Mouse (Mus musculus): Measurements from ENCODE around the gene Mier2. TPM values are rescaled to one million over a fixed set of nuclear protein-coding genes. Genes with fewer than 3 reads are reported as not detected.

Gene Mier2
- polyA plus RNA-seq, 1 experiment from 2014 or later = 53.5 TPM

DNA sequence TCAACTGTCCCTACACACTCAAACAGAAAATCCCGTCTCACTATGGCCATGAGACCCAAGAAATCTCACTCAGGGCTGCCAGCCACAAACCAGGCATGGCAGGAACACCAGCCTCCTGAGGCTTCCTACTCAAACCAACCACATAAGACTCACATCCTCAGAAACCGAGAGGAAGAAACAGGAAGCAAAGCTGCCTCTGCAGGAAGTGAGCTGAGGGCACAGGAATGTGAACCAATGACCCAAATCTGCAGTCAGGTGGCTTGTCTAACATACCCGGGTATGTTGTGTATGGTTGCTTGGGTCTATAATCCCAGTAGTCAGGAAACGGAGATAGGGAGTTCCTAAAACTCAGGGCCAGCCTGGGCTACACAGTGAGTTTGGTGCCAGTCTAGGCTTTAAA is 16.1 kb downstream of the Mier2 start:
- 84% methylated on average over 4 of the region's 4 CpGs for WGBS
- no peak overlapping the region for H3K4me3 ChIP-seq (replicated peaks; ENCODE audit: low read length)
- ATAC-seq (ENCODE audit: low FRiP score) = no peak
- H3K9ac ChIP-seq = no peak overlapping the region
- H3K27me3 ChIP-seq (ENCODE audit: control insufficient read depth, insufficient read depth, low read length) = 0 out of 2 replicates have a peak, but pooled peaks cover 4% of the 10 kb centered on the region
- H3K9me3 ChIP-seq (ENCODE audit: control insufficient read depth, low read length) = no peaks in the 10 kb centered on the region
- peaks cover 2% of the 10 kb centered on the region; the same call in 1 of the 2 replicates for H3K4me1 ChIP-seq (replicated peaks; ENCODE audit: control insufficient read depth, insufficient read depth, low read length)
- H3K4me2 ChIP-seq (replicated peaks) = no peak overlapping the region
- H3K36me3 ChIP-seq (replicated peaks; ENCODE audit: control insufficient read depth, insufficient read depth) = peaks cover 62% of the 10 kb centered on the region
- no peak for DNase-seq (ENCODE audit: low spot score)
- no peak overlapping the region for H3K27ac ChIP-seq

DNA sequence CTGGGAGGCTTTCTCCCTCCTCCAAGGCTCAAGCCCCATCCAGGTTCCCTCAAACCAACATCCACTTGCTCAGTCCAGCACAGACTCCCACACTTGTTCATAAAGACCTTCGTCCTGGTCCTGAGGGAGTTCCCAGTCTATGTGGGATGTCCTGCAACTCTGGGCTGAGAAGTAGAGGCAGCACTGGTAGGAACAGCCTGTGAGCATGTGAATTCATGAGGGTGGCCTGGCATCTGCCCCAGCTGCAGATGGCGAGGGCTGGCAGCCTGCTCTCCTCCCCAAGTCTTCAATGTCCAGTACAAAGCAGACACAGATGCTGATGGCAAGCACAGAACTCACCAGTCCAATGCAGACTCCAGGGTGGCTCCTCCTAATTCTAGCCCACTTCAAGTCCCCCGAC is 16.7 kb downstream of the Mier2 start:
- ATAC-seq (ENCODE audit: low FRiP score) (no peak), DNase-seq (ENCODE audit: low spot score) (no peak)
- Histone ChIP-seq H3K27ac (no peak overlapping the region), H3K4me1 (replicated peaks; ENCODE audit: control insufficient read depth, insufficient read depth, low read length) (peaks cover 5% of the 10 kb centered on the region), H3K9me3 (ENCODE audit: control insufficient read depth, low read length) (no peaks in the 10 kb centered on the region), H3K4me2 (replicated peaks) (no peak overlapping the region), H3K27me3 (ENCODE audit: control insufficient read depth, insufficient read depth, low read length) (0 out of 2 replicates have a peak, but pooled peaks cover 4% of the 10 kb centered on the region), H3K4me3 (replicated peaks; ENCODE audit: low read length) (no peak overlapping the region), H3K36me3 (replicated peaks; ENCODE audit: control insufficient read depth, insufficient read depth) (peaks cover 56% of the 10 kb centered on the region), H3K9ac (no peak overlapping the region)
- 87% methylated on average over 3 of the region's 3 CpGs for WGBS

DNA sequence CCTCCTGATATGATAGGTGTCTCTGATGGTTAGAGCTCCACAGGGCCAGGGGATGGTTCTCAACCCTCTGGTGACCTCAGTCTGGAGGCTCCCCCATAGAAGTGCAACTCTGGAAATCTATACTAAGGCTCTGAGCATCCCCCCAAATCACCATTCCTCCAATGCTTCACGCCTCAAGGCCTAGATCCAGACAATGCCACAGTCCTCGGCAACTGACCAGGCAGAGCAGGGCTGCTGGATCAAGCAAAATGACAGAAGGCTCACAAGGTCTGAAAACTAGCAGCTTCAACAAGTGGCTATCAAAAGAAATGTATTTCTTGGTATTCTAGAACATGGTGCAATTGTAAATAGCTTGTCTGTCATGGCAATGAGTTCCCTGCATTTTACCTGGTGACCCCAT is 17.2 kb downstream of the Mier2 start:
- DNase-seq (ENCODE audit: low spot score) (no peak), ATAC-seq (ENCODE audit: low FRiP score) (no peak)
- Histone ChIP-seq H3K4me1 (replicated peaks; ENCODE audit: control insufficient read depth, insufficient read depth, low read length) (peaks cover 5% of the 10 kb centered on the region), H3K9ac (no peak overlapping the region), H3K27me3 (ENCODE audit: control insufficient read depth, insufficient read depth, low read length) (0 out of 2 replicates have a peak, but pooled peaks cover 4% of the 10 kb centered on the region), H3K27ac (no peak overlapping the region), H3K4me3 (replicated peaks; ENCODE audit: low read length) (no peak overlapping the region), H3K36me3 (replicated peaks; ENCODE audit: control insufficient read depth, insufficient read depth) (peaks cover 51% of the 10 kb centered on the region), H3K9me3 (ENCODE audit: control insufficient read depth, low read length) (no peaks in the 10 kb centered on the region), H3K4me2 (replicated peaks) (no peak overlapping the region)
- 86% methylated on average over 2 of the region's 2 CpGs for WGBS

DNA sequence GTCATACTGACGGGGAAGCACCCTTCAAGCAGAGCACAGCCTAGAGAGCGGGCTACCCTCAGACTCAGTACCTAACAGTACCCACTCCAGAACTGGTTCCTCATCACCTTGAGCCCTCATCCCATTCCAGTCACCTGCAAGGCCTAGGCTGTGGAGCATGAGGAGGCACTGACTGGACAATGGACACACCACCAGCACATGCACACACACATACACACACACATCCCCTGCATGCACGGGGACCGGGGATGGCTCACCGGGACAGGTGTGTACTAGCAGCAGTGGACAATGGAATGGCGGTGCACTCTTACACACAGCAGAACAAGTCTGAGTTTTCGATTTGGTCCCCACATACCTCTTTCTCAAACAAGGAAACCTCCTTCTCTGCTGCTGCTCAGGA is 17.7 kb downstream of the Mier2 start:
- Histone ChIP-seq H3K27me3 (ENCODE audit: control insufficient read depth, insufficient read depth, low read length) (0 out of 2 replicates have a peak, but pooled peaks cover 4% of the 10 kb centered on the region), H3K9me3 (ENCODE audit: control insufficient read depth, low read length) (no peaks in the 10 kb centered on the region), H3K9ac (no peak overlapping the region), H3K4me1 (replicated peaks; ENCODE audit: control insufficient read depth, insufficient read depth, low read length) (peaks cover 5% of the 10 kb centered on the region), H3K4me2 (replicated peaks) (no peak overlapping the region), H3K4me3 (replicated peaks; ENCODE audit: low read length) (no peak overlapping the region), H3K36me3 (replicated peaks; ENCODE audit: control insufficient read depth, insufficient read depth) (peaks cover 46% of the 10 kb centered on the region), H3K27ac (no peak overlapping the region)
- no peak for ATAC-seq (ENCODE audit: low FRiP score)
- WGBS = 91% methylated on average over 7 of the region's 7 CpGs
- DNase-seq (ENCODE audit: low spot score) = no peak

DNA sequence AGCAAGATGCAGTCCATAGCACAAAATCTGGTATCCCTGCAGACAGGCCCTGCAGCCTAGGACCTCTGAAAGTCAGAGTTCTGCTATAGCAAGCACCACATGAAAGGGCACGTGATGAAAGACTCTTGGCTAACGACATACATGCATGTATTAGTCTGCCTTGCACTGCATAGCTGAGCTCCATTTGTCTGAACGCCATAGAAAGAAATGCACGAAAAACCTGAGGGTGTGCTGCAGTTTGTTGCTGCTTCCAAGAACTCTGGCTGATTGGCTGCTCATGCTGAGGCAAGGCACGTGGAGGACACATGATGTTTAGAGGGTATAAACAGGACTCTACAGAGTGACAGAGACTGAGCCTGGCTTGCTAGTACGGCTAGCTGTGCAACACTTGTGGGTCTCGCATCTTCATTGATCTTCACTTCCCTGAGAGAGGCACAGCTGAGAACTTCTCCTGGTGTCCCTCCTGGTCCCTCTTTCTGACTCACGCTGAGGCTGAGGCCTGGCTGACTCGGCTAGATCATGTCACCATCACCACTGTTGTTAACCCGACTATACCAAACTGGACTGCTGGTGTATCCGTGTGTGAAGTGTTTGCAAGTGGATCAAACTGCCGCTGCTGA is 18.4 kb downstream of the Mier2 start:
- no peak overlapping the region for H3K9ac ChIP-seq
- H3K36me3 ChIP-seq (replicated peaks; ENCODE audit: control insufficient read depth, insufficient read depth) = peaks cover 39% of the 10 kb centered on the region
- no peaks in the 10 kb centered on the region for H3K9me3 ChIP-seq (ENCODE audit: control insufficient read depth, low read length)
- H3K4me1 ChIP-seq (replicated peaks; ENCODE audit: control insufficient read depth, insufficient read depth, low read length) = peaks cover 5% of the 10 kb centered on the region
- 0 out of 2 replicates have a peak, but pooled peaks cover 4% of the 10 kb centered on the region for H3K27me3 ChIP-seq (ENCODE audit: control insufficient read depth, insufficient read depth, low read length)
- ATAC-seq (ENCODE audit: low FRiP score) (no peak), DNase-seq (ENCODE audit: low spot score) (no peak)
- H3K4me2 ChIP-seq (replicated peaks) = no peak overlapping the region
- H3K4me3 ChIP-seq (replicated peaks; ENCODE audit: low read length) = no peak overlapping the region
- H3K27ac ChIP-seq = no peak overlapping the region
- 83% methylated on average over 12 of the region's 12 CpGs for WGBS

DNA sequence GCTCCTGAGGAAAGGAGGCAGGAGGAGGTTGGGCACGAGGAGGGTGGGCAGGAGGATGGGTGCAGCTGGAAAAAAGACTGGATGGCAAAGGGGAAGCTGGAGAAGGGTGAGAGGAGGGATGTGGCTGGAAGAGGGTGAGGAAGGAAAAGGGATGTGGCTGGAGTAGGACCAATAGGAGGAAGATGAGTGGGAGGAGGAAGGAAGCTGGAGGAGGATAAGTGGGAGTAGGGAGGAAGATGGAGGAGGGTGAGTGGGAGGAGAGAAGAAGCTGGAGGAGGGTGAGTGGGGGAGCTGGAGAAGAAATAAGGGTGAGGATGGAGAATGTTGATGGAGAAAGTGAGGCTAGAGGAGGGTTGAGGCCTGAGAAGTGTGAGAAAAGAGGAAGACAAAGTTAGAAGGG is 19.6 kb downstream of the Mier2 start:
- no peaks in the 10 kb centered on the region for H3K9me3 ChIP-seq (ENCODE audit: control insufficient read depth, low read length)
- no peak overlapping the region for H3K4me3 ChIP-seq (replicated peaks; ENCODE audit: low read length)
- no peak overlapping the region for H3K4me2 ChIP-seq (replicated peaks)
- WGBS = 76% methylated on average over 1 of the region's 1 CpGs
- H3K27me3 ChIP-seq (ENCODE audit: control insufficient read depth, insufficient read depth, low read length) = 0 out of 2 replicates have a peak, but pooled peaks cover 4% of the 10 kb centered on the region
- peaks cover 5% of the 10 kb centered on the region for H3K4me1 ChIP-seq (replicated peaks; ENCODE audit: control insufficient read depth, insufficient read depth, low read length)
- ATAC-seq (ENCODE audit: low FRiP score) (no peak), DNase-seq (ENCODE audit: low spot score) (no peak)
- no peak overlapping the region for H3K27ac ChIP-seq
- no peak overlapping the region for H3K9ac ChIP-seq
- H3K36me3 ChIP-seq (replicated peaks; ENCODE audit: control insufficient read depth, insufficient read depth) = peaks cover 27% of the 10 kb centered on the region

DNA sequence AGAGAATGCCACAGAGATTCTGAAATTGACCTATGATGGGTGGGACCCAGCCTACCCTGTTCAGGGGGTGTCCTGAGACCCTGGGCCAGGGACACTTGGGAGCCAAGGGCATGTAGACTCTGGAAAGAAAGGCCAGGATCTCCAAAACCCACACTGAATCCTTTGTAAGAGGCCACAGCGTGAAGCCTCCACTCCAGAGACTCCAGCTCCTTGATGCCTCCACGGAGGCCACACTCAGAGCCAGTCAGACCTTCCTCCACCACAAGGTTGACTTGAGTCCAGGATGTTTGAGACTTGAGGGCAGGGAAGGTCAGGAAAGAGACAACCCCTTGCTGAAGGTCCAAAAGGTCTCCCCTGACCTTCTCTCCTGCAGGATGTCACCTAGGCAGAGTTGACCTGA is 20.6 kb downstream of the Mier2 start:
- H3K27me3 ChIP-seq (ENCODE audit: control insufficient read depth, insufficient read depth, low read length) = 0 out of 2 replicates have a peak, but pooled peaks cover 4% of the 10 kb centered on the region
- H3K9ac ChIP-seq = no peak overlapping the region
- H3K4me2 ChIP-seq (replicated peaks) = no peak overlapping the region
- peaks cover 5% of the 10 kb centered on the region for H3K4me1 ChIP-seq (replicated peaks; ENCODE audit: control insufficient read depth, insufficient read depth, low read length)
- 68% methylated on average over 2 of the region's 2 CpGs for WGBS
- no peak overlapping the region for H3K4me3 ChIP-seq (replicated peaks; ENCODE audit: low read length)
- no peaks in the 10 kb centered on the region for H3K9me3 ChIP-seq (ENCODE audit: control insufficient read depth, low read length)
- H3K27ac ChIP-seq = no peak overlapping the region
- no peak; the same call in 1 of the 2 replicates for ATAC-seq (ENCODE audit: low FRiP score)
- DNase-seq (ENCODE audit: low spot score) = no peak
- peaks cover 17% of the 10 kb centered on the region for H3K36me3 ChIP-seq (replicated peaks; ENCODE audit: control insufficient read depth, insufficient read depth)

DNA sequence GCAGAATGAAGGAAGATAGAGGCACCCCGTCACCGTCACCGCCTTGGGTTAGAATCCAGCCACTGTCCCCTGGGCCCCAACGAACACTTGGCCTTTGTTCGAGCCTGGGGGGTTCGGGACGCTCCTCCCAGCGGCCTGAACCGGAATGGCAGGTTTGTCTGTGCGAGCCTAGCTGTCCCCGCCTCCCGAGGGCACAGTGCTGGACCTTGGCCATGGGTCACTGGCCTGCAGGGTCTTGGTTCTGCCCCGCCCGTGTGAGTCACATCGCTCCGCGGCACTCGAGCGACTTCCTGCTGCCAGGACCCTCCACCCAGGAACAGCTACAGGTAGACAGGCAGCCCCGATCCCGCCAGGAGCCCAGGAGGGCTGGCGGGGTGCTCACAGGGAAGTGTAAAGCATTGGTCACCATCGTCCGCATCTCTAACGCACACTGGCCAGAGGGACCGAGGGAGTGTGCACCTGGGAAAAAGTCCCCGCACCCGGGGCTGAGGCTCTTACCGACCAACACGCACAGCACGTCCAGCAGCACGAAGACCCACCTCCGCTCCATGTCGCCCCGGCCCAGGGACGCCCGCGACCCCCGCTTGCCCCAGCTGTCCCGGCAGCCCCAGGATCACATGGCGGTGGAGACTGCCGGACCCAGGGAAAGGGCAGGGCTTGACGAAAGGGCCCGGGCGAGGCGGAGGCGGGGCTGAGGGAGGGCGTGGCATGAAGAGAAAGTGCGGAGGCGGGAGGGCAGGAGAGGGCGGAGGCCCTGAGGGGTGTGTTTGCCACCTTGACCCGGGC is 21.7 kb downstream of the Mier2 start, which contains the start of gene Plpp2:
TSS of gene Plpp2 (minus strand) at position 671 of the 786 bp plus-strand sequence.
- H3K4me3 ChIP-seq (replicated peaks; ENCODE audit: low read length) = peak within 1 kb of the TSS; percentile 47
- H3K4me2 ChIP-seq (replicated peaks) = peak within 1 kb of the TSS; percentile 88
- H3K36me3 ChIP-seq (replicated peaks; ENCODE audit: control insufficient read depth, insufficient read depth) = 0 out of 2 replicates have a peak, but pooled peaks cover 7% of the 10 kb centered on the region
- H3K4me1 ChIP-seq (replicated peaks; ENCODE audit: control insufficient read depth, insufficient read depth, low read length) = peaks cover 5% of the 10 kb centered on the region
- H3K27me3 ChIP-seq (ENCODE audit: control insufficient read depth, insufficient read depth, low read length) = 0 out of 2 replicates have a peak, but pooled peaks cover 4% of the 10 kb centered on the region
- peak within 1 kb of the TSS; percentile 61 for H3K9ac ChIP-seq
- no peaks in the 10 kb centered on the region for H3K9me3 ChIP-seq (ENCODE audit: control insufficient read depth, low read length)
- no peak within 1 kb of the TSS for H3K27ac ChIP-seq
- under 1% methylated on average over 52 of the region's 52 CpGs for WGBS
- DNase-seq (ENCODE audit: low spot score) (peak; percentile 65), ATAC-seq (ENCODE audit: low FRiP score) (peak; percentile 47)

DNA sequence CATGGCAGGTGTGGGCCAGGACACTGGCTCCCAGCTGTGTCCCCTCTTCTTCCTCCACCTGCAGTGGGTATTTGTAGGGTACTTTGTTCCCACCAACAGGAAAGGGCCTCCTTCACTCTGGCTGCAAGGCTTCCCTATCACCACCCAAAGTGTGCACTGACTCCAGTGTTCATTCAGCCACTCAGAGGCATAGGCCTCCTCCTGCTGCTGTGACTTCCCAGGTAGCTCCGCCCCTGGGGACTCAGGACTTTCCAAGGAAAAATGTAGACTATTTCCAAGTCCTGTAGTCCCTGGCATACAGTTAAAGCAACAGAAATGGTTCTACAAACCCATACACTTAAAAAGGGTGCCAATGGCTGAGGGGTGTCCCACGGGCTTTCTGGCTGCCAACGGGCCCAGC is 22.3 kb downstream of the Mier2 start:
- 0 out of 2 replicates have a peak, but pooled peaks cover 4% of the 10 kb centered on the region for H3K27me3 ChIP-seq (ENCODE audit: control insufficient read depth, insufficient read depth, low read length)
- H3K4me2 ChIP-seq (replicated peaks) = peak overlapping the region; percentile 88
- H3K36me3 ChIP-seq (replicated peaks; ENCODE audit: control insufficient read depth, insufficient read depth) = 0 out of 2 replicates have a peak, but pooled peaks cover 2% of the 10 kb centered on the region
- DNase-seq (ENCODE audit: low spot score) (no peak), ATAC-seq (ENCODE audit: low FRiP score) (peak; percentile 1; the same call in 1 of the 2 replicates)
- no peak overlapping the region for H3K27ac ChIP-seq
- H3K4me1 ChIP-seq (replicated peaks; ENCODE audit: control insufficient read depth, insufficient read depth, low read length) = peaks cover 5% of the 10 kb centered on the region
- no peaks in the 10 kb centered on the region for H3K9me3 ChIP-seq (ENCODE audit: control insufficient read depth, low read length)
- WGBS = 22% methylated on average over 3 of the region's 3 CpGs
- H3K4me3 ChIP-seq (replicated peaks; ENCODE audit: low read length) = peak overlapping the region; percentile 47
- H3K9ac ChIP-seq = peak overlapping the region; percentile 61
